Mouse (Mus musculus): ENCODE data around the gene Itgb6.

DNA sequence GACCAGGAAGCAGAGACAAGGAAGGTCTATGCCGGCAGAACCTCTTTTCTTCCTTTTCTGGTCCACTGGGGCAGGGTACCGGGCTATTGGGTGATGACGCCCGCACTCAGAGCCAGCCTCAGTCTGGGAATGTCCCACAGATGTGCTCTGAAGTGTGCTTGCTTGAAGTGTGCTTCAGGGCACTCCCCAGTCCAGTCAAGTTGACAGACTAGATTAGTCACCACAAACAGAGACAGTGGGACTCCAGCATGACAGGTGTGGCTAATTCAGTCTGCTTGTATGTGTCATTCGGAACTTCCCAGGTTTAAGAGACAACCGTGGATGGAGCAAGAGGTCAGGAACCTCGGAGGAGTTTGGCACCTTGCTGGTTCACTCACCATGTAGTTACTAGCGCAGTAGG is 27.9 kb downstream of the Itgb6 start:
- TF ChIP-seq CTCF (conservative IDR thresholded peaks at IDR 0.05; ENCODE audit: low read length) (no peak), NANOG (IDR thresholded peaks at IDR 0.05; ENCODE audit: borderline replicate concordance, low read length) (no peak), POU5F1 (IDR thresholded peaks at IDR 0.05; ENCODE audit: borderline replicate concordance, low read length) (no peak)
